Mouse (Mus musculus) stomach, embryonic 16.5 days (tissue): ENCODE results near the gene Ncf4. TPM values are rescaled to one million over a fixed set of nuclear protein-coding genes. Genes with fewer than 3 reads are reported as not detected.

ENCODE experiments used
- ATAC-seq: fragments of 200-750 bp; cut with Nextera tagmentation; 2 replicates; pipeline ENCODE4 v1.8.0; 2017; ENCODE audit warnings: moderate number of reproducible peaks, moderate TSS enrichment; ENCODE audit not compliant: insufficient read depth, low FRiP score
- H3K27ac ChIP-seq: fragments of 300-500 bp; sonication (generic); 2 replicates; pipeline ENCODE4 v1.5.1; 2014; ENCODE audit warnings: low read length
- H3K27me3 ChIP-seq: fragments of 300-500 bp; sonication (generic); 2 replicates; pipeline ENCODE4 v1.6.1; 2014; ENCODE audit warnings: low read length, control low read depth, mixed read lengths; ENCODE audit not compliant: control insufficient read depth, insufficient read depth
- H3K36me3 ChIP-seq: fragments of 300-500 bp; sonication (generic); 2 replicates; pipeline ENCODE4 v1.6.1; 2014; ENCODE audit warnings: low read length; ENCODE audit not compliant: control insufficient read depth, insufficient read depth
- H3K4me1 ChIP-seq: fragments of 300-500 bp; sonication (generic); 2 replicates; pipeline ENCODE4 v1.6.1; 2014; ENCODE audit warnings: low read length, control low read depth, mixed read lengths; ENCODE audit not compliant: control insufficient read depth, insufficient read depth
- H3K4me2 ChIP-seq: fragments of 300-500 bp; sonication (generic); 2 replicates; pipeline ENCODE4 v1.6.1; 2014; ENCODE audit warnings: low read depth, low read length, mixed read lengths
- H3K4me3 ChIP-seq: fragments of 300-500 bp; sonication (generic); replicated peaks from 2 replicates; pipeline ENCODE4 v1.5.1; 2014; ENCODE audit warnings: mild to moderate bottlenecking, low read length
- H3K9ac ChIP-seq: fragments of 300-500 bp; sonication (generic); 2 replicates; pipeline ENCODE4 v1.6.1; 2014; ENCODE audit warnings: low read length
- H3K9me3 ChIP-seq: fragments of 300-500 bp; sonication (generic); replicated peaks from 2 replicates; pipeline ENCODE4 v1.6.1; 2016; ENCODE audit warnings: low read length, control low read depth; ENCODE audit not compliant: control insufficient read depth
- WGBS: fragments of 180-500 bp; shearing (Covaris S2); extraction: QIAGEN DNeasy Blood & Tissue Kit; methylation state at CpG from one replicate; pipeline ENCODE4 v1.1.7; 2014; 5-methylcytosine and 5-hydroxymethylcytosine counted together
- microRNA-seq: library from miRNA; unstranded; fragments of <30 nt; microRNA quantifications from one replicate; pipeline ENCODE4, GENCODE M21; 2016
- polyA plus RNA-seq: library from polyadenylated mRNA; unstranded; fragments of >200 nt; fragmentation: Nextera tagmentation; extraction: Ambion mirVana; gene quantifications from 2 replicates; pipeline ENCODE4 v1.2.1, GENCODE M21; 2015

Ncf4 gene
- polyA plus RNA-seq, 1 experiment from 2014 or later: 11.9 TPM

- no peak overlapping the region for H3K4me2 ChIP-seq
- no peaks in the 10 kb centered on the region for H3K4me1 ChIP-seq
- H3K9ac ChIP-seq: no peak overlapping the region
- H3K27ac ChIP-seq: no peak overlapping the region
- 71% methylated on average over 3 of the region's 3 CpGs for WGBS
- H3K4me3 ChIP-seq: no peak overlapping the region
- no peaks in the 10 kb centered on the region for H3K27me3 ChIP-seq
- no peaks in the 10 kb centered on the region for H3K9me3 ChIP-seq
- H3K36me3 ChIP-seq: no peaks in the 10 kb centered on the region
- no peak for ATAC-seq
Observed at GRCm38 (mm10) chr15:78299641-78300040, 55.0 kb downstream of the Ncf4 start.

GRCm38 (mm10) chr15:78300773-78301172 is 56.2 kb downstream of the Ncf4 start:
- no peak overlapping the region for H3K4me3 ChIP-seq
- H3K9ac ChIP-seq: no peak overlapping the region

GRCm38 (mm10) chr15:78302718-78303117 is 58.1 kb downstream of the Ncf4 start:
- Histone ChIP-seq H3K4me2 (no peak overlapping the region), H3K36me3 (no peaks in the 10 kb centered on the region), H3K27ac (no peak overlapping the region), H3K9me3 (no peaks in the 10 kb centered on the region), H3K4me3 (no peak overlapping the region), H3K27me3 (no peaks in the 10 kb centered on the region), H3K9ac (no peak overlapping the region), H3K4me1 (no peaks in the 10 kb centered on the region)
- WGBS: 97% methylated on average over 4 of the region's 4 CpGs
- ATAC-seq: no peak

More at GRCm38 (mm10) chr15:78300773-78301172, 56.2 kb downstream of the Ncf4 start:
- H3K27ac ChIP-seq: no peak overlapping the region
- no peak for ATAC-seq
- H3K9me3 ChIP-seq: no peaks in the 10 kb centered on the region
- no peak overlapping the region for H3K4me2 ChIP-seq
- H3K36me3 ChIP-seq: no peaks in the 10 kb centered on the region
- H3K27me3 ChIP-seq: no peaks in the 10 kb centered on the region
- no peaks in the 10 kb centered on the region for H3K4me1 ChIP-seq

GRCm38 (mm10) chr15:78303665-78304233 is 59.1 kb downstream of the Ncf4 start:
- H3K9ac ChIP-seq: no peak overlapping the region
- ATAC-seq: no peak
- no peak overlapping the region for H3K27ac ChIP-seq
- WGBS: 88% methylated on average over 6 of the region's 6 CpGs
- no peak overlapping the region for H3K4me2 ChIP-seq
- no peaks in the 10 kb centered on the region for H3K4me1 ChIP-seq
- no peak overlapping the region for H3K4me3 ChIP-seq
- no peaks in the 10 kb centered on the region for H3K36me3 ChIP-seq
- H3K9me3 ChIP-seq: no peaks in the 10 kb centered on the region
- no peaks in the 10 kb centered on the region for H3K27me3 ChIP-seq

GRCm38 (mm10) chr15:78305341-78305933 is 60.8 kb downstream of the Ncf4 start, which contains the start of gene Csf2rb2:
TSS of gene Csf2rb2 (minus strand) at chr15:78305721.
- WGBS: 76% methylated on average over 10 of the region's 10 CpGs
- Histone ChIP-seq H3K9ac (no peak within 1 kb of the TSS; the same call in 1 of the 2 replicates), H3K4me2 (no peak within 1 kb of the TSS), H3K4me1 (no peaks in the 10 kb centered on the region), H3K9me3 (no peaks in the 10 kb centered on the region), H3K27ac (no peak within 1 kb of the TSS), H3K27me3 (no peaks in the 10 kb centered on the region), H3K4me3 (no peak within 1 kb of the TSS), H3K36me3 (no peaks in the 10 kb centered on the region)
- ATAC-seq: no peak

- Histone ChIP-seq H3K27me3 (no peaks in the 10 kb centered on the region), H3K4me2 (no peak overlapping the region), H3K4me1 (peaks cover 5% of the 10 kb centered on the region), H3K36me3 (no peaks in the 10 kb centered on the region), H3K27ac (no peak overlapping the region), H3K9me3 (no peaks in the 10 kb centered on the region), H3K4me3 (no peak overlapping the region), H3K9ac (no peak overlapping the region)
- WGBS: 22% methylated on average over 5 of the region's 5 CpGs
- ATAC-seq: no peak
Observed at GRCm38 (mm10) chr15:78309865-78310264, 65.3 kb downstream of the Ncf4 start.

- no peak overlapping the region for H3K4me3 ChIP-seq
- H3K9me3 ChIP-seq: no peaks in the 10 kb centered on the region
- H3K36me3 ChIP-seq: no peaks in the 10 kb centered on the region
- 64% methylated on average over 4 of the region's 4 CpGs for WGBS
- H3K27me3 ChIP-seq: no peaks in the 10 kb centered on the region
- no peak overlapping the region for H3K9ac ChIP-seq
- H3K4me1 ChIP-seq: peaks cover 5% of the 10 kb centered on the region
- H3K4me2 ChIP-seq: no peak overlapping the region
- no peak for ATAC-seq
- no peak overlapping the region for H3K27ac ChIP-seq
Observed at GRCm38 (mm10) chr15:78310971-78311370, 66.4 kb downstream of the Ncf4 start.

Small RNA genes lying within 50 kb of the gene (microRNA-seq; reads per million reads assigned to microRNA genes)
- gene Mir7676-1: not detected

Other genes with a start within 250 kb of the Ncf4 start
- 0.04 and 0.08 TPM in 2 replicates for gene Cacng2, start 124.8 kb upstream of the Ncf4 start, polyA plus RNA-seq
- gene Ift27, start 70.7 kb upstream of the Ncf4 start, polyA plus RNA-seq: 57.7 and 66.6 TPM in 2 replicates
- 0.25 and 0.28 TPM in 2 replicates for gene Pvalb, start 38.4 kb upstream of the Ncf4 start, polyA plus RNA-seq
- gene Csf2rb2, start 60.9 kb downstream of the Ncf4 start, polyA plus RNA-seq: 0.42 and 0.90 TPM in 2 replicates
- gene Csf2rb, start 81.0 kb downstream of the Ncf4 start, polyA plus RNA-seq: 2.4 and 3.4 TPM in 2 replicates
- not detected in 2 replicates for gene Tex33, start 151.1 kb downstream of the Ncf4 start, polyA plus RNA-seq
- 123 and 146 TPM in 2 replicates for gene Tst, start 161.1 kb downstream of the Ncf4 start, polyA plus RNA-seq
- 6.8 TPM in 2 replicates for gene Mpst, start 161.6 kb downstream of the Ncf4 start, polyA plus RNA-seq
- 28.1 and 32.0 TPM in 2 replicates for gene Kctd17, start 183.8 kb downstream of the Ncf4 start, polyA plus RNA-seq
- gene Tmprss6, start 223.8 kb downstream of the Ncf4 start, polyA plus RNA-seq: 1.8 TPM in 2 replicates